Mouse (Mus musculus) cerebellum, postnatal 36 days (tissue): ENCODE measurements around the gene Tenm4.

Source experiments
- DNase-seq, 2 experiments: peaks; one replicate each; pipeline ENCODE4 v3.0.0; 2021 to 2022; ENCODE audit warnings: mixed read lengths in 2 of 2

Gene Tenm4

DNA sequence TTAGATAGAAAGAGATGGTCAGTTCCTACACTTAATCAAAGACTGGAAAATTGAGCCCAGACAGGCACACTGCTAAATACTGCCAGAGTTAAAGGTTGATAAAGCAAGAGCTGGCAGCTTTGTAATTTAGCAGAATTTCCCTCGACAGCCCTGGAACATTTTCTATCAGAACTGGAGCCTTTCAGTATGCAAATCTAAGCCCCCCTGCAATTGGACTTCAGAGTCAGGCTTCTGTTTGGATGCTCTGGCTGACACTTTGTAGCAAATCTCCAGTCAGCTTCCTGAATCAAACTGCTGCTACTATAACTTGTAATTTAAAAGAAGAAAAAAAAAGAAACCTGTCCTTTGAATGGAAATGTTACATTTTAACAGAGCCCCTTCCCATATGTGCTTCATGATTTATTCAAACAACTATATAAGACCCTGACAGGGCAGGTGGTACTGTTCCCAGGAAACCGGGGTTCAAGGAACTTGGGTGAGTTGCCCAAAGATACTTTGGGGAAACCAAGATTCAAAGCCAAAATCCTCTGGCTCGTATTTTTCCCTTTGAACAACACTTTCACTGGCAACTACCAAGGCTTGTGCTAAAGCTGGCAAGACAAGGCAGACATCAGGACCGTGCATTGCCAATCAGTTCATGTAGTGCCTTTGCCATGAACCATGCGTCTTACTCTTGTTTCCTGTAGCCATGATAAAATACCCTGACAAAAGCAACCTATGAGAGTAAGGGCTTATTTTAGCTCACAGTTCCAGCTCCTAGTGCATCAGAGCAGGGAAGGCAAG is 615.4 kb downstream of the Tenm4 start:
- DNase-seq: no peak

DNA sequence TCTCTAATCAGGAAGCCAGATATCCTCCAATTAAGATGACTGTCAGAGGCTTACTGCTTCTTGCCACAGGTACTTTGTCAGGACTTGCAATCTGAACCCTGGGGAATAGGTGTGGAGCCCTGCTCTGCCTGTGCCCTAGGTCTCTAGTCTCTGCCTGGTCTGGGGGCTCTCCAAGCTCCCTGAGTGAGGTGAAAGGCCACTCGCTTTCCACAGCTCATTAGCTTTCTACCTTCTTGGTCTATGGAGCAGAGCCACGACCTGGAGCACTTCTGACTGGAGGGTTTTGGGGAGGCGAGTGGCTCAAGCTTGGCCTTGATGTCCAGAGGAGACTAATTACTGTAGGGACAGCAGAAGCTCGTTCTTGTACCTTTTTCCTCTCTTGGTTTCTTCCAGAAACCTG is 617.1 kb downstream of the Tenm4 start:
- no peak for DNase-seq

DNA sequence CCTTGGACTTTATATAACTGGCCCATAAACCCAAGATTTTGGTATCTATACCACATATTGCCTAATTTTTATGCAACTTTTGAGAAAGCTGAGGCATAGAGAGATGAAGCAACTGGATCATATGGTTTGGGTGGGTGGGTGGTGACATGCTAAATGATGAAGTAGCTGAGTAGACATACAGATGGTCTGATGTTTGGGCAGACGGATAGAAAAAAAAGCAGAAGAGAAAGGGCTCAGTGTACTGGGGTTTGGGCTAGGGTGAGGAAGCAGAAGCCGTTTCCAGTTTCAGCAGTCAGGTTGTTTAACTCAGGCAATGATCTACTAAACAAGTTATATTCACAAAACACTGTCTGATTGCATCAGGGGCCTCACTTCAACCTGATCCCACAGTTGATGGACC is 619.3 kb downstream of the Tenm4 start:
- no peak for DNase-seq

DNA sequence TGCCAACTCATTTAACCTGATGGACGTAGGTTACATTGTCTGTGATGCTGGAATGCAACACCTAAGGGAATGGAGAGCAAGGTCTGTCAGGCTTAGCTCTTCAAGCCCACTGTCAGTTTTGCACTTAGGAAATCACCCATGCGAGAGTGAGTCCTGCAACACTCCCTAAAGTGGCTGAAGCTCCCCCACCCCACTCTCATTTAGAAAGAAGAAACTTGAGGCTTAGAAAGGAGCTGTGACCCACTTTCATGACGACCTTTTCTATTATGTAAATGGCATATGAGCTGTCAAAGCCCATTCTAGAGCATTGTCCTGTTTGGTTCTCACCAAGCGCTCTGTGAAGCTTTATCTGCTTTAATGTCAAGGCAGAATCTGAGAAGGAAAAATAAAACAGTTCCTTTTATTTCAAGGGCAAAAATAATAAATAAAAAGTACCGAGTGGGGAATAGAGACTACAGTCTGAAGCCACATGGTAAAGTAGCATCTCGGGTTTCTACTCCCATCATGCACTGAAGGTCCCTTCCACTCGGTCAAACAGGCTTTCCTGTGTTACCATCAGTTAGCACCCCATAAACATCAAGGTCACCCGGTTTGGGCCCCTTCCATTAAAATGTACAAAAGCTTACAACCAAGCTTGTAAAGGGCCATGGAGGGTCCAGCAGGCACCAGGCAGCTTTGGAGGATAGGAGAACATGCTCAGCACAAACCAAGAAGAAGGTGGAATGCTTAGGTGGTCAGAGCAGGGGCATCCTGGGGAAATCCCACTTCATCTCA is 621.6 kb downstream of the Tenm4 start:
- no peak for DNase-seq

DNA sequence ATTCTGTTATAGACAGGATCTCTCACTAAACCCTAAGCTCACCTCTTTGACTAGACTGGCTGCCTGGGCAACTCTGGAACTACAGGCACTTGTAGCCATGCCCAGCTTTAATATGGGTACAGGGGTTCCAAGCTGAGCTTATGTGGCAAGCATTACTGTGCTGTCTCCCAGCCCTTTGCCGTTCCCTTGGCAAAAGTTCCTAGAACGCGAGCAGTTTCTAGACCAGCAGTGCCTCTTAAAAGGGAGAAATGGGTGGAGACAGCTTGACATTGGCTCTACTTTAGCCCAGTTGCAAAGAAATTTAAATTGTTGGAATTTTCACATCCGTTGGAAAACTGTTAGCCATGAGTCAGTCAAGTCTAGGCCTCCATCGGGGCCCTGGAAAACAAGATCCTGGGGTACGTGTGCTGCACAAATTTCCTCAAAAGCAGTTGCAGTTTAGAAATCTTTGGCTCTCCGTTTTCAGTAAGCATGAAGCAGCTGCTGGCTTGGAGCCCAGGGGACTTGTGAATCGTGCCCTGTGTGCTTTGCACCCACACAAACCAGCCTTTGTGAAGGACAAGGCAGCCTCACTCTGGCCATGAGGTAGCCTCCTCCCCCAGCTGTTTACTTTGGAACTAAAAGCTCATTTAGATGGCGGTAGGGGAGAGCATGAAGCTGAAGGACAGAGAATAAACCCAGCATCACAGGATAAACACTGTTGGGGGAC is 625.1 kb downstream of the Tenm4 start:
- peak; percentile 40 to 48 for DNase-seq

DNA sequence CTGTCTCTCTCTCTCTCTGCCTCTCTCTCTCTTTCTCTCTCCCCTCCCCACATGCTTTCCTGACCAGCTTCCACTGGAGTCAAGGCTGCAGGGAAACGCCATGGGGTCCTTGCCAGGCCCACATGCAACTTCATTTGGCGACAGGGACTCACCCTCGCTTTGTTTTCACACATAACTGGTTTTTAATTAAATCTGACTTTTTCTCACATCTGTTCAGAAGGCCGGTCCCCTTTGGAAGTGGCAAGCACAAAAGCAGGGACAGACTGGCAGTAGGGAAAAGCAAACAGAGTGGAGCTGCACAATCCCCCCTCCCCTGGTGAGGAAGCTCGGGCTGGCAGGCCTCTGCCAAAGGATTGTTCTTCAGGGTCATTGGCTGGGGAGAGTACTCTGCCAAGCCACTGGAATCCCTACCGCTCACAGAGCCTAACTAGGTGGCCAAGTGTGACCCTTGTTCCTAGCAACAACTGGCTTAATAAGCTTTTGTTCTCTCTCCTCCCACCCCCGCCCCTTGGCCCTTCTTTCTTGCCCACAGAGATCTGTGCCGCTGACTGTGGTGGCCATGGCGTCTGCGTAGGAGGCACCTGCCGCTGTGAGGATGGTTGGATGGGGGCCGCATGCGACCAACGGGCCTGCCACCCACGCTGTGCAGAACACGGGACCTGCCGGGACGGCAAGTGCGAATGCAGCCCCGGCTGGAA is 625.9 kb downstream of the Tenm4 start:
- DNase-seq: peak; percentile 11 to 25

DNA sequence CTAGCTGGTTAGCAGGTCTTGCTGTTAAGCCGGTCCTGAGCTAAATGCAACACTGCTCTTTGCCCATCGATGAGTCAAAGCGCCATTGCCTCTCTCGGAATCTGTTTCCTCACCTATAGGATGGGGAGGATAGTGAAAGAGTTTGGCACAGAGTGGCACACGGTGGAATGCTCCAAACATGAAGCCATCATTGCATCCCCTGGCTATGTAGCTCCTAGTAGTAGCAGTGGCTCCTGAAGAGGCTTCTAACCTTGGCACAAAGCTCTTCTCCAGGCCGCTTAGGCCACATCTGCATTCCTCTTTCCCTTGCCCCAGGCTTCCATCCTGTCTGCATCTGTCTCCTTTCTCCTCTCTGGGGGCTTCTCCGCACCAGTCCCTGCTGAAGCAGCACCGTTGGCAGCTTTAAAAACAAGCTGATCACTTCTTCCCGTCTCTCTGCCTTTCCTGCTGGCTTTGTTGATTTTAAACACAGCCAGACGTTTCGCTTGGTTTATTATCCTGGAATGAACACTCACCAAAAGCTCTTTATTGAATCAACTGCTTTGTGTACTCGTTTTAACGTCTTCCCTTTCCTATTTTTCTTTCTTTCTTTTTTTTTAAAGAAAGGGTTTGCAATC is 626.8 kb downstream of the Tenm4 start:
- DNase-seq: no peak

DNA sequence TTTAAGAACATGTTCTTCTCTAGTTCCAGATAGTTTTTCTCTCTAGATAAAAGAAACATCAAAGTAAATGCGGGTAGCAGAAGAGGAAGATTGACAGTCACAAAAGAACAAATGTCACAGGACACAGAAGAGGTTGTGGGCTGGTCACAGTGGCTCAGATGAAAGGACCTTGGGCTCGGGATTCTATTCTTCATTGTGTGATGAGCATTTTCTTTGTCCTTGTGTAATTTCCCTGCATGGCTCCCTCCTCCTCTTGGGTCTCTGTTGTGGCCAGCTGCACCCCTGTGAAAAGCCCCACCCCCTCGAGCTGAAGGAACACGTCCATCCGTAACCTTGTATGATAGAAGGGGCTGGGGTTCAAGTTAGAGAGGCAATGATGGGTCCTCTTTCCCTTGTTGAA is 628.8 kb downstream of the Tenm4 start:
- DNase-seq: no peak

DNA sequence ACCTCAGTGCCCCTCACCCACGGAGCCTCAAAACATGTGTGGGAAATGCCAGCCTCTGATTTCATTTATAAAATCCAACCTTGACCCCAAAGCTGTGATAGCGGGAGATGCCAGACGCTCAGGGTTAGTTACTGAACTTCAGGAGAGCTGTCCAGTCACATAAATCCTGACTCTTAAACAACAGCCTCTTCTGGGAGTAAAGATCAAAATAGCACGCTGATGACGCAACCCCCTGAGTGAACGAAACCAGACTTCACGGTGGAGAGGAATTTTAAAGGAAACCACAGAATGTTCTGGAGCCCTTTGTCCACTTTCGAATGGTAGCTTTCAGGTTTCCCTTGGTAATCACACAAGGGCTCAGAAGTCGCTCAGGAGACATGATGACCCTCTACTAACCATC is 630.3 kb downstream of the Tenm4 start:
- DNase-seq: no peak

DNA sequence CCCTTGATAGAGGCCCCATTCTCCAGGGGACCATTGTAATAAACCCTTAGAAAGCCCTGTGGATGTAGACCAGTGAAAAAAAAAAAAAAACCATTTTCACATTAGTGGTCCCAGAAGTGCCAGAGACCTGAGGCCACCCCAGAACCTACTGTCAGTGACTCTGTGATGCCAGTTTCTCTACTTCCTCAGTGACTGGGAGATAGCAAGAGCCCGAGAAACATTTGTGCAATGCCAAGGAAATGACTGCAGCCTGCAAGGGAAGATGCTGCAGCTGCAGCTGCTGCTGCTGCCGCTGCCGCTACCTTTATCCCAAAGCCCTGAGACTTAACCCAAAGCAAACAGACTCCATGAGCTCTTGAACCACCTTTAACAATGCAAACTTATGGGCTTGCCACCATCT is 631.2 kb downstream of the Tenm4 start:
- no peak for DNase-seq

DNA sequence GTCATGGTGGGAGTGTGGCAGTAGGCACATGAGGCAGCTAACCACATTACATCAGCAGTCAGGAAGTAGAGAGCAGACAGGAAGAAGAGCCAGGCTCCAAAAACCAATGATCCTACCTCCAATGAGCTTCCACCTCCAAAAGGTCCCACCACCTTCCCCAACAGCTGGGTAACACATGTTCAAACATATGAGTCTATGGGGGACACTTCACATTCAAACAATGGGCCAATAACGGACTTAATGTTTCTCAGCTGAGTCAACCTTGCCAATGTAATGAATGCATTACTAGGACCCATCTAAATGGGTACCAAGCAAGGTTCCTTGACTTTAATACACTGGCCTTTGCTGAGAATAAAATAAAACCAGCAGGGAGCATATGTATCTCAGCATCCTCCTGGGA is 635.5 kb downstream of the Tenm4 start:
- no peak for DNase-seq

DNA sequence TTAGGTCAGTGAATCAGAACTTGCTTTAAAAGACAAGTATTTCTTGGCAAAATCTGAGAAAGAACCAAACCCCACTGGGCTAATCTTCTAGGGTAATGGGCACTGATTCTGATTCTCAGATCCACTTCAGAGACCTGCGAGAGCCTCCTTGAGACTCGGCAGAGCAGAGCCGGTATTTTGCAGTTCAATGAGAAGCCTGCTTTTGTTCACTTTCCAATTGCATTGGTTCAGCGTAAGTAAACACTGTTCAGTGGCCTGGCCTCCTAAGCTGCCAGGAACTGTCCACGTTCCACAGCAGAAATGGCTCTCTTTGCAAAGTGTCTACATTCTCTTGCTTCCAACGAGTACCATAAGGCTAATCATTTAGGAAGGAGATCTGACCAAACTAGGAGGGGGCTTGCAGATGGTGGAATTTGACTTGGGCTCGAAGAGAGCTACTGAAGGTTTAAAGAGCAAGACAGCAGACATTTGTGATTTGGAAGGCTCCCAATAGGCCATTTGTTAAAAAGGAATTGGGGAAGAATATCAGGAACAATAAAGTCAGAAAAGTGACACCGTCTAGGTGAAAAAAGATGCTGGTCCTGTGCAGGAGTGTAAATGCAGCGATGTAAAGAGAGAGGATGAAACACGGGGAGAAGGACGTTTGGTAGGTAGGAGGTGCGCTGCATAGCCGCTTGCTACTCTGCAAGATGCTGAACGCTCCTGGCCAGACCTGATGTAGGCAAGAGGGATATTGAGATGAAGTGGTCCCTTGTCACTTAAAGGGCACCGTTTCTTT is 636.4 kb downstream of the Tenm4 start:
- DNase-seq: no peak

DNA sequence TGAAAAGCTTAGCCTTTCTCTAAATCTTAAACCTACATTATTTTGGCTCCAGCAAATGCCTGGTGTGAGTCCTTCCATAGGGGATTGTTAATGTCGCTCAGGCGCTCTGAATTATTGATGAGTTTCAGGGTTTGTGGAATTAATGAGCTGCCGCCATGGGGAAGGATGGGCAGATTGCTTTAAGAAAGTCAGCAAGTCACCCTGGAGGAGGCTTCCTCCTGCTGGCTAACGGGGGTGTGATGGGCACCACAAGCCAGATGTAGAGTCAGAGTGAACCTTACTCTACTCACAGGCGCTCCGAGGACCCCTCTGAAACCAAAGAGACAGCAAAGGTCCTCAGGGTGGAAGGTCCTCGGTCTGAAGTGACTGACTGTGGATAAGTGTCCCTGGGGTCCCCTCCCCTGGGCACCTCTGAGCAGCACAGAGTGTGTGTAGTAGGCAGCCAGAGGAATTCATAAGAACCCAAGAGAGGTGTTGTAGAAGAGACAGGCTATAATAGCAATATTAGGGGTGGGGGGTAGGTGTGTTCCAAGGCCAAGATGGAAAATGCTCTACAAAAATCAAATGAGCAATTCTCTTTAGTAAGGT is 637.1 kb downstream of the Tenm4 start:
- no peak for DNase-seq

DNA sequence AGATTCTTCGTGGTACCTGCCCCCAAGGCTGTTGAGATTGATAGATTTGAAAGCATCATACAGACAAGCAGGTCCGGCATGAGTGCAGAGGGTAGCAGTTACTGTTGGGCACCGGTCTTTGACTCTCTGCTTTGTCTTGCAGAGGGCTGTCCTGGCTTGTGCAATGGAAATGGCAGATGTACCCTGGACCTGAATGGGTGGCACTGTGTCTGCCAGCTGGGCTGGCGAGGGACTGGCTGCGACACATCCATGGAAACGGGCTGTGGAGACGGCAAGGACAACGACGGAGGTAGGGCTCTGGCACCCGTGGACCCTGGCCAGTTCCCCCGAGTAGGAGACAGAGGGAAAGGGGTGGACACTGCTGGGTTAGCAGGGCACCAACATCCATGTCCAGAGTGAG is 640.6 kb downstream of the Tenm4 start:
- no peak for DNase-seq

DNA sequence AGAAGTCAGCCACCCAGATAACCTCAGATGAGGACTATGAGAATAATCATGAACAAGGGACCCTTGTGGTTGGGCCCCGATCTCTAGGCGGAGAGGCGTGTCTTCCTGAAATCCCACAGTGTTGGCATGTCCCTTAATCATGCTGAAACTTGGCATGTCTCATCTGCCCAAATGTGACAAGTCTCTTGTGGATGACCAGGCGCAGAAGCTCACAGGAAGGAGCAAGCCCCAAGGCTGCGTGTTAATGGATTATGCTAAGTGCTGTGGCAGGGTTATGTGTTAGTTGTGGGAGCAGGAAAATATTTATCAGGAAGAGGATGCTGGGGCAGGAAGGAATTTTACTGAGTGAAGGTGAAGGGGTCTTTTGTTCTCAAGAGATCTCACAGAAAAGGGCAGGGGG is 642.0 kb downstream of the Tenm4 start:
- no peak for DNase-seq

DNA sequence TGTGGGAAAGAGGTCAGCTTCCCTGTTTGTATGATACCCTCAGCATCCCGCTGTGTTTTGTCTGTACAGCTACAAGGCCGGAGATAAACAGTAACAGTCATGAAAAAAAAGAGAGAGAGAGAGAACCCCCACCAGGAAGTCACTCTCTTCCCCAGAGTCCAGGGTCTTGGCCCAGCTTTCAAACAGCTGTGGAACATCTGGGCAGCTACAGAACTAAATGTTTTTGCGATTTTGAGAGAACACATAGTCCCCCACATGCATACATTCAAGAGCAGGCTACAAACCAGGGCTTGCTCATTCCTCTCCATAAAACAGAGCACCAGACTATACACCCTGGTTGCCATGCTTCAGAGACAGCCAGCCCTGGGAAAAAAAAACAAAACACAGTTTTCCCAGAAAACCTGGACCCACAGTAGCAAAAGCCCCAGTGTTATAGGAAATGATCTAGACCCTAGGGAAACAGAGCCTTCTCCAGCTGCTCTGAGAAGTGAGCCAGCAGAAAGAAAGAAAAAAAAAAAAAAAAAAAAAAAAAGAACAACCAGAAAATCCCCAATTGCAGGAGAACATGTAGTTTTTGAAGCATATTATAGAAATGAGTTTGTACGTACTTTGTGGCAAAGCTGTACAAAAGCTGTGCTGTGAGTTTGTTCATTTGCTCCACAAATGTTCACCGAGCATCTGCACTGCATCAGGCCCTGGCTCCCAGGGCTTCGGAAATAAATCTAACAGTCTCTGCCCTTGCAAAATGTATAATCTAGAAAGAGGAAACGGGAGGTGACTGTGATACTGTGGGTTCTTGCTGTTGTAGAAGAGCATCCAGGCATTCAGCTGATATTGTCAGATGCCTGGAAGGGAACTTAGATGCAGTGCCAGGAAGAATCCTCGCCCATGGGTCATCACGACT is 642.7 kb downstream of the Tenm4 start:
- DNase-seq: no peak

DNA sequence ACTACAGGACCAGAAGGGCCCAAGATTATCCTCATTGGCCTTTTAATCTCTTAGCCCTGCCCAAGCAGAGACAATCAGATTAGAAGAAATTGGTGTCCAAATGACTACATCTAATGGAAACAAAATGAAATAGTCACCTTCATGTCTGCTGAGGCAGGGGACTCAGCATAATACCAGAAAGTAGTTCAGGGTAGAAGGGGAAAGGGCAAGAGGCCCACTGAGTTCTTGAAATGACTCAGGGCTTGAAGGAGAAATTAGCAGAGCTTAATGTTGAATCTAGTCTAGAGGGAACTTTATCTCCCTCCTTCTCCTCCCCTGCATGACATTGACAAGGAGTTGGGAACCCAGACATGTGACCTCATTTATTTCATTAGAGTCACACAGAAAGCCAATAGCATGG is 643.5 kb downstream of the Tenm4 start:
- no peak for DNase-seq

DNA sequence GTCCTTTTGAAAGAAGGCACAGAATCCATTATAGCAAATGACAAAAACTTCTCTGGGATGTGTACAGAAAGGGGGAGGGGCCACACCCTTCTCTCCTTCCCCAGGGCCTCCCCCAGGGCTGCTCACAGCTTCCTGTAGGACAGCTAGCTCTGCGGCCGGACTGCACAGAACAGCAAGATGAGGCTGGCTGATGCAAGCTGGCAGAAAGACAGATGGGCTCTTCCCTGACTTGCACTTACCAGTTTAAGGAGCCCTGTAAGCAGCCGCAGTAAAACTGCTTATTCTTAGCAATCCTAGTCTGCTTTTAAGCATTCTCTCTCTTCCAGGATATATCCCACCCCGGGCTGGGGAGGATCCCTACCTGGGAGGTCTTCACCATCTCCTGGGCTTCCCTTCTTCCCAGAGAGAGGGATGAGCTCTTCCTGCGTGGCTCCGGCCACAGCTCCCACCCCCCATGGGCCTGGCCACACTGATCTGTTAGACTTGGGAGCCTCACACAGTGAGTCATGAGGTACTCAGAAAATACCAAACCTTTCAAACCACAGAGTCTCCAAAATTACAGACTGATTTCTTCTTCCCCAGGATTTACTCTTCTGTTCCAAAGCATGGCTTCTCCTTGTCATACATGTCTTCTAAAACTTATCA is 646.1 kb downstream of the Tenm4 start:
- DNase-seq: no peak

DNA sequence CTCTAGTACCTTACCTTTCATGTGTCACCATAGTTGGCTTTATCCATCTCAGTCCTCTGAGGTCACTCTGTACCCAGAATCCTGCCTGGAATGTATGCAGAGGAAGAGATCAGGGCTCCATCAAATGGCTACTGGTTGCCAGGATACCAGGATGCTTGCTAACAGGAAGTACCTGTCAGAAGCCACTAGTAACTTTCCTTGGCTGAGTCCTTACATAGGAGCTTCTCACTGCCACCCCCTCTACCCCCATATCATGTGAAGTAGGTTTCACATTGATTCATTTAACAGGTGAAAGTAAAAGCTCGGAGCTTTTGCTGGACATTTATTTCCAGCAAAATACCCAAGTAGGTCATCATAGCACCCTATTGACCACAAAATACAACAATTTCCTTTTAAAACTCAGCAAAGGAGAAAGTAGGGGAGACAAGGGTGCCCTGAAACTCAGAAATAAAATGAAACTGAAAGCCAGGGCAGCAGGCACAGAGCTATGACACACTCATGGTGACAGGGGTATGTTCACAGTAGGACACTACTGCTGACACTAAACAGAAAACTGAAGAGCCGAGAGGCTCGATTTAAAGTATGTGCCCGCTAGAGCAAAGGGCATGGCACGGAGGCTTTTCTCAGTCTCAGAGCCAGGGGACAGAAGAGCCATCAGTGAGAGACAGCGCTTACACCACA is 647.3 kb downstream of the Tenm4 start:
- DNase-seq: no peak
